Mouse (Mus musculus): ENCODE results near the gene Bicra. TPM values are rescaled to one million over a fixed set of nuclear protein-coding genes. Genes with fewer than 3 reads are reported as not detected.

Bicra gene
- total and polyA plus RNA-seq, 3 experiments: 0.81 to 14.1 TPM; not detected in 1

DNA sequence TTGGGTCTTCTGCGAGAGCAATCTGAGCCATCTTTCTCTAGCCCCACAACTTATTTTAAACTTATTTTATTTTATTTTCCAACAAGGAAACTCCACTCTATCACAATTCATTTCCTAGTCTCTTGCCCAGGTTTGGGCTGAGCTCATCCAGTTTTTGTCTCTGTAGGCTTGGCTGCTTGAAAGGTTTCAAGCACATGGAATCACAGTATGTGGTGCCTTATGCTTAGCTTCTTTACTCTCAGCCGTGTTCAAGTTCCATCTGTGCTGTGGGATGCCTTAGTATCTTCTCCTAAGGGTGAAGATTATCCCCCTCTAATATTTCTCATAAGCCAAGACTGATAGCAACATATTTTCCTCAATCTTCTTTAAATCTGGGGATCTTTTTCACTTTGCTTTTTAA, 39.9 kb upstream of the Bicra start:
- Histone ChIP-seq H3K9ac (ENCODE audit: control insufficient read depth, low read depth, low read length, poor library complexity, severe bottlenecking) (no peak overlapping the region), H3K27me3 (ENCODE audit: control insufficient read depth in 1 of 2, insufficient read depth in 2 of 2, low read length in 2 of 2) (peaks cover 23 to 29% of the 10 kb centered on the region in 2 experiments), H3K36me3 (ENCODE audit: control insufficient read depth in 1 of 2, insufficient read depth in 2 of 2, low read length in 2 of 2) (no peaks in the 10 kb centered on the region), H3K27ac (ENCODE audit: control insufficient read depth, low read depth, low read length) (no peak overlapping the region), H3K4me1 (ENCODE audit: control insufficient read depth in 1 of 2, insufficient read depth in 2 of 2, low read length in 2 of 2) (no peaks in the 10 kb centered on the region), H3K4me3 (ENCODE audit: control insufficient read depth in 1 of 2, insufficient read depth in 1 of 2, low read depth in 2 of 2, low read length in 2 of 2) (no peak overlapping the region), H3K79me2 (ENCODE audit: control insufficient read depth, insufficient read depth, low read length, poor library complexity) (no peaks in the 10 kb centered on the region), H3K9me3 (replicated peaks; ENCODE audit: insufficient read depth, low read length) (no peaks in the 10 kb centered on the region)
- no peak for TF ChIP-seq TBP (IDR thresholded peaks at IDR 0.05; ENCODE audit: low read depth, low read length)
- TF ChIP-seq ZKSCAN1 (IDR thresholded peaks at IDR 0.05; ENCODE audit: low read depth, low read length): no peak
- TF ChIP-seq MAFK (IDR thresholded peaks at IDR 0.05; ENCODE audit: borderline replicate concordance, low read depth, low read length): no peak
- TF ChIP-seq NRF1 (IDR thresholded peaks at IDR 0.05; ENCODE audit: insufficient read depth, low read depth, low read length, poor library complexity, severe bottlenecking): no peak
- TF ChIP-seq GABPA (IDR thresholded peaks at IDR 0.05; ENCODE audit: low read depth, low read length): no peak
- TF ChIP-seq RCOR1 (IDR thresholded peaks at IDR 0.05; ENCODE audit: low read depth, low read length): no peak
- TF ChIP-seq MYB (IDR thresholded peaks at IDR 0.05; ENCODE audit: low read depth, low read length): no peak
- no peak for TF ChIP-seq ZMIZ1 (IDR thresholded peaks at IDR 0.05; ENCODE audit: low read depth, low read length)
- no peak for TF ChIP-seq ZC3H11A (IDR thresholded peaks at IDR 0.05; ENCODE audit: low read depth, low read length)
- TF ChIP-seq MAX (IDR thresholded peaks at IDR 0.05; ENCODE audit: low read length): no peak
- no peak for TF ChIP-seq MEF2A (IDR thresholded peaks at IDR 0.05; ENCODE audit: extremely low read depth, insufficient replicate concordance, low read depth, low read length, poor library complexity, severe bottlenecking)
- no peak for TF ChIP-seq CHD1 (IDR thresholded peaks at IDR 0.05; ENCODE audit: low read depth, low read length)
- TF ChIP-seq NELFE (IDR thresholded peaks at IDR 0.05; ENCODE audit: low read depth, low read length): no peak
- no peak for TF ChIP-seq CHD2 (IDR thresholded peaks at IDR 0.05; ENCODE audit: low read length)
- TF ChIP-seq ETS1 (IDR thresholded peaks at IDR 0.05; ENCODE audit: low read depth, low read length): no peak
- TF ChIP-seq UBTF (IDR thresholded peaks at IDR 0.05; ENCODE audit: borderline replicate concordance, insufficient read depth, low read depth, low read length): no peak
- TF ChIP-seq MXI1 (IDR thresholded peaks at IDR 0.05; ENCODE audit: low read depth, low read length): no peak
- no peak for TF ChIP-seq CTCF (IDR thresholded peaks at IDR 0.05 in 2 of 3, conservative IDR thresholded peaks at IDR 0.05 in 1 of 3; ENCODE audit: control insufficient read depth in 1 of 3, insufficient read depth in 1 of 3, low read depth in 2 of 3, low read length in 3 of 3, poor library complexity in 1 of 3, severe bottlenecking in 1 of 3)
- TF ChIP-seq POLR2AphosphoS5 (IDR thresholded peaks at IDR 0.05; ENCODE audit: borderline replicate concordance, low read depth, low read length): no peak
- no peak for DNase-seq (ENCODE audit: low read depth, low spot score)

DNA sequence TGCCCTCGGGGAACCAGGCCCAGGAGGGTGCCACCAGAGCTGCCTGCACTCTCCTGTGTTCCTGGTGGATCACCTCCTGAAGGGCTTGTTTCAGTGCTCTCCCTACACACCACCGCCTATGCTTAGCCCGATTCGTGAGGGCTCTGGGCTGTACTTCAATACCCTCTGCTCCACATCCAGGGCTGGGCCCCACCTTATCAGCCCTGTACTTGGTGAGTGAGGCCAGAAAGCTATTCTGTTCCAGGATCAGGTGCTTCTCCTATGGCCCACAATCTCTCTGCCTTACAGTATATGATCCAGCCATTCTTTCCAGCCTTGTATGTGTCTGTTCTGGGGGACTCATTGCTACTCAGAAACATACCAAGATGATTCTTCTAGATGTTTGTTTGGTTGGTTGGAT, 35.6 kb upstream of the Bicra start:
- no peaks in the 10 kb centered on the region for H3K36me3 ChIP-seq (ENCODE audit: control insufficient read depth in 1 of 2, insufficient read depth in 2 of 2, low read length in 2 of 2)
- H3K27me3 ChIP-seq (ENCODE audit: control insufficient read depth in 1 of 2, insufficient read depth in 2 of 2, low read length in 2 of 2): peaks cover 7 to 13% of the 10 kb centered on the region in 2 experiments
- no peak overlapping the region for H3K27ac ChIP-seq (ENCODE audit: control insufficient read depth, low read depth, low read length)
- no peaks in the 10 kb centered on the region for H3K9me3 ChIP-seq (replicated peaks; ENCODE audit: insufficient read depth, low read length)
- no peak overlapping the region for H3K9ac ChIP-seq (ENCODE audit: control insufficient read depth, low read depth, low read length, poor library complexity, severe bottlenecking)
- TF ChIP-seq MYC (IDR thresholded peaks at IDR 0.05; ENCODE audit: low read depth, low read length) (no peak), MAFK (IDR thresholded peaks at IDR 0.05; ENCODE audit: borderline replicate concordance, low read depth, low read length) (no peak), HCFC1 (IDR thresholded peaks at IDR 0.05; ENCODE audit: low read depth, low read length) (no peak), ZMIZ1 (IDR thresholded peaks at IDR 0.05; ENCODE audit: low read depth, low read length) (no peak), CHD2 (IDR thresholded peaks at IDR 0.05; ENCODE audit: low read length) (no peak), RAD21 (IDR thresholded peaks at IDR 0.05; ENCODE audit: low read depth, low read length) (no peak), E2F4 (IDR thresholded peaks at IDR 0.05; ENCODE audit: borderline replicate concordance, low read depth, low read length) (no peak), CTCF (IDR thresholded peaks at IDR 0.05 in 2 of 3, conservative IDR thresholded peaks at IDR 0.05 in 1 of 3; ENCODE audit: control insufficient read depth in 1 of 3, insufficient read depth in 1 of 3, low read depth in 2 of 3, low read length in 3 of 3, poor library complexity in 1 of 3, severe bottlenecking in 1 of 3) (no peak), POLR2AphosphoS5 (IDR thresholded peaks at IDR 0.05; ENCODE audit: borderline replicate concordance, low read depth, low read length) (no peak), ETS1 (IDR thresholded peaks at IDR 0.05; ENCODE audit: low read depth, low read length) (no peak), GABPA (IDR thresholded peaks at IDR 0.05; ENCODE audit: low read depth, low read length) (no peak), SMC3 (IDR thresholded peaks at IDR 0.05; ENCODE audit: low read depth, low read length) (no peak), ZNF384 (IDR thresholded peaks at IDR 0.05; ENCODE audit: low read depth, low read length) (no peak), MAZ (IDR thresholded peaks at IDR 0.05; ENCODE audit: low read depth, low read length) (no peak), POLR2AphosphoS2 (IDR thresholded peaks at IDR 0.05; ENCODE audit: low read length) (no peak), RCOR1 (IDR thresholded peaks at IDR 0.05; ENCODE audit: low read depth, low read length) (no peak)
- H3K4me1 ChIP-seq (ENCODE audit: control insufficient read depth in 1 of 2, insufficient read depth in 2 of 2, low read length in 2 of 2): no peaks in the 10 kb centered on the region
- H3K79me2 ChIP-seq (ENCODE audit: control insufficient read depth, insufficient read depth, low read length, poor library complexity): no peaks in the 10 kb centered on the region
- H3K4me3 ChIP-seq (ENCODE audit: control insufficient read depth in 1 of 2, insufficient read depth in 1 of 2, low read depth in 2 of 2, low read length in 2 of 2): no peak overlapping the region
- no peak for DNase-seq (ENCODE audit: low read depth, low spot score)

All from MEL (cell line).